Mouse (Mus musculus) heart, adult 2 months (tissue): ENCODE data around the gene Crocc. TPM values are rescaled to one million over a fixed set of nuclear protein-coding genes. Genes with fewer than 3 reads are reported as not detected.

Experiments
- DNase-seq, 2 experiments: peaks; one replicate each; pipeline ENCODE4 v3.0.0; 2021
- H3K27ac ChIP-seq: fragments of 200-600 bp; 2 replicates; pipeline ENCODE4 v1.8.1; 2022
- H3K27me3 ChIP-seq: fragments of 200-500 bp; 2 replicates; pipeline ENCODE4 v1.6.1; 2012; ENCODE audit warnings: mild to moderate bottlenecking, low read length, inconsistent platforms, mixed read lengths; ENCODE audit not compliant: control insufficient read depth, insufficient read depth
- H3K36me3 ChIP-seq: fragments of 200-500 bp; 2 replicates; pipeline ENCODE4 v1.6.1; 2012; ENCODE audit warnings: low read length, inconsistent platforms; ENCODE audit not compliant: control insufficient read depth, insufficient read depth
- H3K4me1 ChIP-seq: fragments of 200-500 bp; 2 replicates; pipeline ENCODE4 v1.6.1; 2011; ENCODE audit warnings: low read length; ENCODE audit not compliant: control insufficient read depth, insufficient read depth
- H3K4me3 ChIP-seq: fragments of 200-600 bp; 2 replicates; pipeline ENCODE4 v1.8.1; 2022
- H3K79me2 ChIP-seq: fragments of 200-500 bp; replicated peaks from 2 replicates; pipeline ENCODE4 v1.6.1; 2012; ENCODE audit warnings: mild to moderate bottlenecking, inconsistent platforms, low read length, moderate library complexity, mixed read lengths; ENCODE audit not compliant: control insufficient read depth, insufficient read depth
- H3K9ac ChIP-seq: fragments of 200-500 bp; 2 replicates; pipeline ENCODE4 v1.6.1; 2012; ENCODE audit warnings: low read depth, mild to moderate bottlenecking, control low read depth, inconsistent platforms, low read length, mixed read lengths
- CTCF ChIP-seq: fragments of 200-600 bp; IDR thresholded peaks from 2 replicates; pipeline ENCODE4 v1.8.1; 2022; ENCODE audit warnings: antibody characterized with exemption, mild to moderate bottlenecking, moderate library complexity
- EP300 ChIP-seq: fragments of 200-500 bp; IDR thresholded peaks from 2 replicates; pipeline ENCODE4 v1.6.1; 2011; ENCODE audit warnings: low read depth, low read length, control low read depth; ENCODE audit not compliant: insufficient read depth
- POLR2A ChIP-seq: fragments of 200-500 bp; IDR thresholded peaks from 2 replicates; pipeline ENCODE4 v1.6.1; 2011; ENCODE audit warnings: mild to moderate bottlenecking, low read depth, low read length, control low read depth; ENCODE audit not compliant: insufficient read depth
- WGBS: fragments of 180-500 bp; shearing (Covaris S2); methylation state at CpG from one replicate; pipeline ENCODE4 v1.1.7; 2018; 5-methylcytosine and 5-hydroxymethylcytosine counted together
- intact Hi-C: fragments of 180-260 bp; cut with DNase I; formaldehyde crosslinking; loops from one replicate; pipeline ENCODE4 v1.15.1; 2025
- polyA plus RNA-seq: library from polyadenylated mRNA; depleted of rRNA; stranded (reverse); fragments of >200 nt; gene quantifications from 2 replicates; pipeline ENCODE4 v1.2.3, GENCODE M21; 2012
- total RNA-seq, 2 experiments: library from RNA; stranded (reverse); gene quantifications; 2 replicates each; pipeline ENCODE4 v1.2.3; 2021

Crocc gene
- total and polyA plus RNA-seq, 3 experiments: 4.6 to 5.1 (median 4.9) TPM

- DNase-seq: no peak
- no peak overlapping the region for H3K4me3 ChIP-seq
- H3K79me2 ChIP-seq: peaks cover 3% of the 10 kb centered on the region; the same call in 1 of the 2 replicates
- peaks cover 6% of the 10 kb centered on the region for H3K4me1 ChIP-seq
- no peaks in the 10 kb centered on the region for H3K27me3 ChIP-seq
- no peaks in the 10 kb centered on the region for H3K36me3 ChIP-seq
- TF ChIP-seq POLR2A (no peak), CTCF (no peak), EP300 (no peak)
- H3K27ac ChIP-seq: no peak overlapping the region
- no peak overlapping the region for H3K9ac ChIP-seq
- WGBS: 88% methylated on average over 11 of the region's 11 CpGs
- intact Hi-C loops: no loop called here
Measured at GRCm38 (mm10) chr4:141072502-141072901, 12.2 kb upstream of the Crocc start.

GRCm38 (mm10) chr4:141069731-141070130 is 9.4 kb upstream of the Crocc start:
- Histone ChIP-seq H3K79me2 (no peaks in the 10 kb centered on the region), H3K4me3 (no peak overlapping the region), H3K27me3 (no peaks in the 10 kb centered on the region), H3K9ac (no peak overlapping the region), H3K36me3 (no peaks in the 10 kb centered on the region), H3K4me1 (no peaks in the 10 kb centered on the region; the same call in none of the 2 replicates), H3K27ac (no peak overlapping the region)
- WGBS: 56% methylated on average over 4 of the region's 4 CpGs
- DNase-seq: peak; percentile 43 to 45
- intact Hi-C loops: no loop called here
- TF ChIP-seq EP300 (0 out of 2 replicates have a peak, but pooled peaks have one; percentile 35), CTCF (peak; percentile 89), POLR2A (no peak)

- H3K27me3 ChIP-seq: no peaks in the 10 kb centered on the region
- DNase-seq: no peak
- 68% methylated on average over 8 of the region's 8 CpGs for whole genome bisulfite sequencing
- no peaks in the 10 kb centered on the region for H3K79me2 ChIP-seq
- no peaks in the 10 kb centered on the region for H3K36me3 ChIP-seq
- no peak for TF ChIP-seq EP300
- no peak for TF ChIP-seq CTCF
- TF ChIP-seq POLR2A: no peak
- no peak overlapping the region for H3K27ac ChIP-seq
- H3K4me1 ChIP-seq: no peaks in the 10 kb centered on the region; the same call in 1 of the 2 replicates
- no peak overlapping the region for H3K9ac ChIP-seq
- no peak overlapping the region for H3K4me3 ChIP-seq
- intact Hi-C loops: no loop called here
Measured at GRCm38 (mm10) chr4:141068655-141069054, 8.3 kb upstream of the Crocc start.

- H3K27ac ChIP-seq: no peak overlapping the region; the same call in 1 of the 2 replicates
Measured at GRCm38 (mm10) chr4:141067516-141068046, 7.2 kb upstream of the Crocc start.

GRCm38 (mm10) chr4:141066709-141067515 is 6.6 kb upstream of the Crocc start:
- Histone ChIP-seq H3K9ac (no peak overlapping the region), H3K4me1 (no peaks in the 10 kb centered on the region; the same call in 1 of the 2 replicates)
- 65% methylated on average over 12 of the region's 12 CpGs for WGBS

More at GRCm38 (mm10) chr4:141067516-141068046, 7.2 kb upstream of the Crocc start:
- Histone ChIP-seq H3K79me2 (no peaks in the 10 kb centered on the region), H3K9ac (no peak overlapping the region), H3K27me3 (no peaks in the 10 kb centered on the region), H3K4me1 (no peaks in the 10 kb centered on the region; the same call in 1 of the 2 replicates), H3K4me3 (no peak overlapping the region), H3K36me3 (no peaks in the 10 kb centered on the region)
- intact Hi-C loops: no loop called here
- no peak for TF ChIP-seq CTCF
- TF ChIP-seq POLR2A: no peak
- no peak for TF ChIP-seq EP300
- DNase-seq: no peak
- WGBS: 64% methylated on average over 9 of the region's 9 CpGs

GRCm38 (mm10) chr4:141065123-141065522 is 4.8 kb upstream of the Crocc start:
- H3K4me3 ChIP-seq: no peak overlapping the region
- H3K79me2 ChIP-seq: no peaks in the 10 kb centered on the region
- TF ChIP-seq EP300: no peak; the same call in 1 of the 2 replicates
- peak; percentile 95 for TF ChIP-seq CTCF
- 0 out of 2 replicates have a peak, but pooled peaks have one; percentile 15 for TF ChIP-seq POLR2A
- 12% methylated on average over 8 of the region's 8 CpGs for whole genome bisulfite sequencing
- no peaks in the 10 kb centered on the region for H3K27me3 ChIP-seq
- no peaks in the 10 kb centered on the region; the same call in 1 of the 2 replicates for H3K4me1 ChIP-seq
- intact Hi-C loops: loop anchor here (1.0 kb wide), 1 partner anchor 21 kb away; no protein-coding TSS in a partner anchor
- H3K36me3 ChIP-seq: no peaks in the 10 kb centered on the region
- DNase-seq: peak; percentile 76 to 77
- no peak overlapping the region for H3K9ac ChIP-seq
- H3K27ac ChIP-seq: no peak overlapping the region

More at GRCm38 (mm10) chr4:141066709-141067515, 6.6 kb upstream of the Crocc start:
- no peak for TF ChIP-seq EP300
- Histone ChIP-seq H3K36me3 (no peaks in the 10 kb centered on the region), H3K27ac (no peak overlapping the region; the same call in 1 of the 2 replicates), H3K79me2 (no peaks in the 10 kb centered on the region), H3K4me3 (no peak overlapping the region), H3K27me3 (no peaks in the 10 kb centered on the region)
- DNase-seq: peak; percentile 59 to 74
- intact Hi-C loops: no loop called here
